Mouse (Mus musculus) limb, embryonic 14.5 days (tissue): ENCODE results near the gene Timp2. TPM values are rescaled to one million over a fixed set of nuclear protein-coding genes. Genes with fewer than 3 reads are reported as not detected.

ENCODE experiments used
- ATAC-seq: fragments of 200-750 bp; cut with Nextera tagmentation; 2 replicates; pipeline ENCODE4 v1.8.0; 2017; ENCODE audit warnings: low read depth, moderate number of reproducible peaks, moderate TSS enrichment; ENCODE audit not compliant: low FRiP score
- DNase-seq: peaks from one replicate; pipeline ENCODE4 v3.0.0-alpha.2; 2015; ENCODE audit warnings: low spot score
- H3K27ac ChIP-seq: fragments of 300-500 bp; sonication (generic); replicated peaks from 2 replicates; pipeline ENCODE4 v1.5.1; 2014; ENCODE audit warnings: low read depth, mild to moderate bottlenecking, low read length, moderate library complexity, mixed read lengths
- H3K27me3 ChIP-seq: fragments of 300-500 bp; sonication (generic); 2 replicates; pipeline ENCODE4 v1.6.1; 2014; ENCODE audit warnings: low read length, mixed read lengths; ENCODE audit not compliant: control insufficient read depth, insufficient read depth
- H3K36me3 ChIP-seq: fragments of 300-500 bp; sonication (generic); 2 replicates; pipeline ENCODE4 v1.6.1; 2014; ENCODE audit warnings: mild to moderate bottlenecking, low read length, moderate library complexity, mixed read lengths; ENCODE audit not compliant: control insufficient read depth, insufficient read depth
- H3K4me1 ChIP-seq: fragments of 300-500 bp; sonication (generic); 2 replicates; pipeline ENCODE4 v1.6.1; 2014; ENCODE audit warnings: antibody characterized with exemption, low read length, mixed read lengths; ENCODE audit not compliant: control insufficient read depth, insufficient read depth
- H3K4me2 ChIP-seq: fragments of 300-500 bp; sonication (generic); replicated peaks from 2 replicates; pipeline ENCODE4 v1.6.1; 2014; ENCODE audit warnings: low read depth, mild to moderate bottlenecking, low read length, moderate library complexity; ENCODE audit not compliant: severe bottlenecking
- H3K4me3 ChIP-seq: fragments of 300-500 bp; sonication (generic); replicated peaks from 2 replicates; pipeline ENCODE4 v1.5.1; 2014; ENCODE audit warnings: low read length
- H3K9ac ChIP-seq: fragments of 300-500 bp; sonication (generic); 2 replicates; pipeline ENCODE4 v1.6.1; 2014; ENCODE audit warnings: mild to moderate bottlenecking, low read depth, low read length, moderate library complexity; ENCODE audit not compliant: severe bottlenecking
- H3K9me3 ChIP-seq: fragments of 300-500 bp; sonication (generic); 2 replicates; pipeline ENCODE4 v1.6.1; 2016; ENCODE audit warnings: low read length; ENCODE audit not compliant: control insufficient read depth
- POLR2A ChIP-seq: fragments of 200-500 bp; IDR thresholded peaks from 2 replicates; pipeline ENCODE4 v1.8.0; 2012; ENCODE audit warnings: inconsistent platforms, mild to moderate bottlenecking, moderate library complexity, borderline replicate concordance; ENCODE audit not compliant: insufficient read depth, insufficient read length; ENCODE audit errors: extremely low read depth
- WGBS: fragments of 180-500 bp; shearing (Covaris S2); extraction: QIAGEN DNeasy Blood & Tissue Kit; methylation state at CpG from one replicate; pipeline ENCODE4 v1.1.7; 2014; 5-methylcytosine and 5-hydroxymethylcytosine counted together
- polyA plus RNA-seq, 2 experiments: library from polyadenylated mRNA; depleted of rRNA in 1 of 2; stranded (reverse) in 1 of 2; unstranded in 1 of 2; fragments of >200 nt; fragmentation: Nextera tagmentation in 1 of 2; extraction: Ambion mirVana in 1 of 2; gene quantifications; 2 replicates each; pipeline versions ENCODE4 v1.2.1 to v1.2.3; 2012 to 2014

Gene Timp2
- polyA plus RNA-seq, 2 experiments, result 175 to 202 TPM

DNA sequence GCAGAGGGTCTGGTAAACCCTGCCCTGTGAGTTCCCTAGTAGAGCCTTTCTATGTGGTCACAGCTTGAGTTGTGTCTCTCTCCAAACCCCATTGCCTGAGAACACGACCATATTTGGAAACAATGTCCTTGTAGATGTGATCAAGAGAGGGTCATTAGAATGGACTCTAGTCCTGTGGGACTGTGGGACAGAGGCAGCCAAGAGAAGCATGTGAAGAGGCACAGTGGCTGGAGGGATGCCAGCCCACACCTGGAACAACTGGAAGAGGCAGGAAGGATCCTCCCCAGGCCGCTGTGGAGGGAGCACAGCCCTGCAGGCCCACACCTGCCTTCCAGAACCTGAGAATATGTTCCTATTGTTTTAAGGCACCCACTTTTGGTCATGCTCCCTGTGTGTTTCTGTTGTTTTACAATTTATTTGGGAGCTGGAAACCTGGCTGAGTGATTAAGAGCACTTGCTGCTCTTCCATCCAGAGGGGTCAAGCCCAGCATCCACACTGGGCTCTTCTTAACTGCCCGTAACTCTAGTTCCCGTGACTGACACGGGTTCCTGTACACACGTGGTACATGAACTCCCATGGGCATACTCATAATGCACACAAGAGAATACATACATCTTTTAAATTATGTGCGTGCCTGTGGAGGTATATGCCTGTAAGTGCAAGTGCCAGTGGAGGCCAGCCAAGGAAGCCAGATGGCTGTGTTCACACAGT is 101.9 kb downstream of the Timp2 start:
- no peak overlapping the region for H3K9ac ChIP-seq
- peak overlapping the region; percentile 76 for H3K27ac ChIP-seq
- peaks cover 22% of the 10 kb centered on the region for H3K36me3 ChIP-seq
- H3K27me3 ChIP-seq, result no peaks in the 10 kb centered on the region
- no peak overlapping the region for H3K4me2 ChIP-seq
- H3K4me3 ChIP-seq, result no peak overlapping the region
- no peaks in the 10 kb centered on the region for H3K9me3 ChIP-seq
- WGBS, result 75% methylated on average over 7 of the region's 7 CpGs
- H3K4me1 ChIP-seq, result peaks cover 28% of the 10 kb centered on the region
- DNase-seq, result no peak
- no peak; the same call in 1 of the 2 replicates for ATAC-seq
- no peak for TF ChIP-seq POLR2A

Other genes starting within 250 kb of the Timp2 start
- 0.10 TPM in 2 replicates for gene Dnah17, start 225.1 kb downstream of the Timp2 start, polyA plus RNA-seq (2012; rRNA removed)
- 0.11 and 0.17 TPM in 2 replicates for gene Dnah17, start 225.1 kb downstream of the Timp2 start, polyA plus RNA-seq (2014; fragmentation: Nextera tagmentation; extraction: Ambion mirVana)
- 22.3 and 22.4 TPM in 2 replicates for gene Cyth1, start 107.1 kb downstream of the Timp2 start, polyA plus RNA-seq (2012; rRNA removed)
- gene Cyth1, start 107.1 kb downstream of the Timp2 start, polyA plus RNA-seq (2014; fragmentation: Nextera tagmentation; extraction: Ambion mirVana), result 13.1 and 13.5 TPM in 2 replicates
- gene Usp36, start 65.5 kb downstream of the Timp2 start, polyA plus RNA-seq (2012; rRNA removed), result 24.3 and 29.7 TPM in 2 replicates
- 17.7 and 19.5 TPM in 2 replicates for gene Usp36, start 65.5 kb downstream of the Timp2 start, polyA plus RNA-seq (2014; fragmentation: Nextera tagmentation; extraction: Ambion mirVana)
- gene Cep295nl, start 13.2 kb downstream of the Timp2 start, polyA plus RNA-seq (2012; rRNA removed), result 0.69 and 0.85 TPM in 2 replicates
- 1.3 and 1.6 TPM in 2 replicates for gene Cep295nl, start 13.2 kb downstream of the Timp2 start, polyA plus RNA-seq (2014; fragmentation: Nextera tagmentation; extraction: Ambion mirVana)
- 13.7 and 19.7 TPM in 2 replicates for gene Lgals3bp, start 46.4 kb upstream of the Timp2 start, polyA plus RNA-seq (2012; rRNA removed)
- 8.2 and 8.7 TPM in 2 replicates for gene Lgals3bp, start 46.4 kb upstream of the Timp2 start, polyA plus RNA-seq (2014; fragmentation: Nextera tagmentation; extraction: Ambion mirVana)
- gene Cant1, start 63.3 kb upstream of the Timp2 start, polyA plus RNA-seq (2012; rRNA removed), result 47.7 and 61.8 TPM in 2 replicates
- 29.3 and 35.3 TPM in 2 replicates for gene Cant1, start 63.3 kb upstream of the Timp2 start, polyA plus RNA-seq (2014; fragmentation: Nextera tagmentation; extraction: Ambion mirVana)
- gene C1qtnf1, start 72.5 kb upstream of the Timp2 start, polyA plus RNA-seq (2012; rRNA removed), result 12.5 and 16.0 TPM in 2 replicates
- gene C1qtnf1, start 72.5 kb upstream of the Timp2 start, polyA plus RNA-seq (2014; fragmentation: Nextera tagmentation; extraction: Ambion mirVana), result 10.3 and 12.4 TPM in 2 replicates
- gene Engase, start 121.1 kb upstream of the Timp2 start, polyA plus RNA-seq (2012; rRNA removed), result 7.9 and 9.6 TPM in 2 replicates
- 4.5 and 7.9 TPM in 2 replicates for gene Engase, start 121.1 kb upstream of the Timp2 start, polyA plus RNA-seq (2014; fragmentation: Nextera tagmentation; extraction: Ambion mirVana)